Mouse (Mus musculus) bone marrow, adult 2 months (tissue): Measurements from ENCODE around the gene Prps1l1. TPM values are rescaled to one million over a fixed set of nuclear protein-coding genes. Genes with fewer than 3 reads are reported as not detected.

Experiments used
- H3K27ac ChIP-seq: fragments of 200-500 bp; 2 replicates; pipeline ENCODE4 v1.5.1; 2012; ENCODE audit warnings: low read depth, mild to moderate bottlenecking, control low read depth, inconsistent platforms, low read length; ENCODE audit not compliant: control insufficient read depth, poor library complexity, insufficient read depth
- H3K4me1 ChIP-seq: fragments of 200-500 bp; 2 replicates; pipeline ENCODE4 v1.6.1; 2011; ENCODE audit warnings: low read length; ENCODE audit not compliant: control insufficient read depth, insufficient read depth
- H3K4me3 ChIP-seq: fragments of 200-500 bp; replicated peaks from 2 replicates; pipeline ENCODE3; 2011; ENCODE audit warnings: mild to moderate bottlenecking, low read depth, low read length, control low read depth; ENCODE audit not compliant: control insufficient read depth
- CTCF ChIP-seq: fragments of 200-500 bp; IDR thresholded peaks from 2 replicates; pipeline ENCODE4 v1.5.1; 2011; ENCODE audit warnings: low read length, control low read depth; ENCODE audit not compliant: control insufficient read depth, insufficient read depth
- POLR2A ChIP-seq: fragments of 200-500 bp; IDR thresholded peaks from 2 replicates; pipeline ENCODE4 v1.6.1; 2011; ENCODE audit warnings: low read depth, mild to moderate bottlenecking, control low read depth, low read length, borderline replicate concordance; ENCODE audit not compliant: control insufficient read depth
- WGBS: fragments of 180-500 bp; shearing (Covaris S2); methylation state at CpG from one replicate; pipeline ENCODE4 v1.1.7; 2018; 5-methylcytosine and 5-hydroxymethylcytosine counted together
- polyA plus RNA-seq: library from polyadenylated mRNA; stranded (reverse); fragments of >200 nt; gene quantifications from 2 replicates; pipeline ENCODE4 v1.2.4, GENCODE M21; 2011; ENCODE audit warnings: low replicate concordance; ENCODE audit not compliant: missing spikeins, insufficient read depth, insufficient read length

Gene Prps1l1
- polyA plus RNA-seq, 1 experiment = not detected

DNA sequence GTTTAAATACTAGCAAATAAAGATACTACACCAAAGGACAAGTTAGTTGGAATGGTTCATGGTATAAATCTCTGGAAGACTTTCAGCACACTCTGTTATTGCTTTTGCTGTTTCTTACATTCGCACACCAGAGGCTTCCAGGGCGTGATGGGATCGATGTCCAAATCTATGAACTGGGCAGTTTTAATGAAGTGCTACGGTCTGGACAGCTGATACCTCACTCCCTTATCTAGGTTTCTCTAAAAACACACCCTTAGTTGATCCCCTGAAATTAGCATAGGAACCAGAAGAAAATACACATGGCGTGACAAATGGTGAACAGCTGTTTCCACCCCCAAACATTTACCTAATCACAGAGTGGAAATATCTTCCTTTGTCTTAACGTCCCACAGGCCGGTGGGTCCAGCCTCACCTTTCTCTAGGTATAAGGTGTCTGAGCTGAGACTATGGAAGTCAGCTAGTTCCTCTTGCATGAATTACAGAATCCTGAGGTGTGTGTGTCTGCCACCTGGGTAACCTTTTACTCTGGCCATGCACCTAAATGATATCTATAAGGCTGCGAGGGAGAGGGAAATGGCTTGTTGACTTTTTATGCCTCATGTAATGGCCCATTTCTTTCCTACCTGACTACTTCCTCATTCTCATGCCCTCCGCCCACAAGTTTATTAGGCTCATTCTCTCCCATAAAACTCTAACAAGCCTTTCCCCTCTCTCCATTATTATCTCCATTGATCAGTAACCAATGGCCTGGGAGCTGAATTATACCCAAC, 32.1 kb downstream of the Prps1l1 start:
- Histone ChIP-seq H3K4me1 (no peaks in the 10 kb centered on the region; the same call in 1 of the 2 replicates), H3K27ac (no peak overlapping the region), H3K4me3 (no peak overlapping the region)
- 63% methylated on average over 9 of the region's 9 CpGs for WGBS
- no peak for TF ChIP-seq POLR2A
- TF ChIP-seq CTCF = no peak

DNA sequence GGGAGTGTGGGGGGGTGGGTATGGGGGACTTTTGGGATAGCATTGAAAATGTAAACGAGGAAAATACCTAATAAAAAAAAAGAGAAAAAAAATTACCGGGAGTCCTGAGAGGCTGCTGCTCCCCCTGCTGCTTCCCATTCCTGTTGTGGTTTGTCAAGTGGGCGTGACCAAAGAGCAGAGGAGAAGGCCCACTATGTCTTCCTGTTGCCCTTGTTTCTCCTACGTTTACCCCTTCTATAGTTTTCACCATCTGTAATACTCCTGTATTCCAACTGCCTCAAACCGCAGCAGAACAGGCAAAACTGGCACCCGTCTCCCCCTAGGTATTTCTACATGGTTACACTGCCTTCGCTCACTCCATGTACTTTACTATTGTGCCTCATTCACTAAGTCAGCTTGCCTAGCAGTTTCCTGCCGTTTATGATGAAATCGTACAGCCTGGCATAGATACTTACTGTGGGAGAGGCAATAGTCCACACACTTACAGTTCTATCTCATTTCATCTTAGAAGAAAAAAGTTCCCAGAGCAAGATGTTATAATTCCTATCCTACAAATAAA, 34.2 kb downstream of the Prps1l1 start:
- 7% methylated on average over 9 of the region's 9 CpGs for WGBS
- Histone ChIP-seq H3K27ac (no peak overlapping the region), H3K4me1 (peaks cover 1% of the 10 kb centered on the region; the same call in 1 of the 2 replicates), H3K4me3 (no peak overlapping the region)
- no peak for TF ChIP-seq CTCF
- no peak for TF ChIP-seq POLR2A

DNA sequence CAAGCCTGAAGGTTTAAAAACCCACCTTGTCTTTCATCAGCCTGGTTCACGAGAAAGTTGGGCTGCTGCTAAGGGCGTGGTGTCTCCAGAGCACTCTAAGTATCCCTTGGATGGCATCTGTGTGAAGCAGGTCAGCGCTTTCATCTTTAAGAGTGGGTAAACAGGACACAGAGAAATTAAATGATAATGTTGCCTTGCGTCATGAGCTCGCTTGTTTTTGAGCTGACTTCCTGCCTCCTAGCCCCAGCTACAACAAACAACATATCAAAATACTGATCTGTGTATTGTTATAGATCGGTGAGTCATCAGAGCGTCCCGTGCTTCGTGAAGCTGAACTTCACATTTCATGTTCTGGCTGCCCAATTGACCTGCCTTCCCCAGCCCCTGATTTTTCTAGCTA, 36.7 kb downstream of the Prps1l1 start:
- H3K4me1 ChIP-seq = peaks cover 1% of the 10 kb centered on the region; the same call in 1 of the 2 replicates
- 77% methylated on average over 9 of the region's 9 CpGs for WGBS
- H3K27ac ChIP-seq = no peak overlapping the region
- TF ChIP-seq POLR2A (no peak), CTCF (no peak)
- no peak overlapping the region for H3K4me3 ChIP-seq

DNA sequence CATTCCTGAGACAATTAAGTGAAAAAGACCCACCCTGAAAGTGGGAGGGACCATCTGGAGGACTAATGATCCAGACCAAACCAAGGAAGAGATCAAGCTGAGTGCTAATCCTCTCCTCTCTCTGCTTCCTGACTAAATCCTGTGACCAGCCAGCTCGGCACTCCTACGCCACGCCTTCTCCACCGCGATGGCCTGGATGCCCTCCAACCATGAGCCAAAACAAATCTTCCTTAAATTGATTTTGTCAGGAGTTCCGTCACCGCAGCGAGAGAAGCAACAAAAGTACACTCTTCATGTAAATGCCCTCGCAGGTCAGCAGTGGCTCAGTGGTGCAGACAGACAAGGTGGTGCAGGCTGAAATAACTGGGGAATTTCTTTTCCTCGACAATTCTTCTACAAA, 37.5 kb downstream of the Prps1l1 start:
- WGBS = 84% methylated on average over 10 of the region's 10 CpGs
- no peak for TF ChIP-seq CTCF
- no peak for TF ChIP-seq POLR2A
- peaks cover 1% of the 10 kb centered on the region; the same call in 1 of the 2 replicates for H3K4me1 ChIP-seq
- no peak overlapping the region for H3K27ac ChIP-seq
- H3K4me3 ChIP-seq = no peak overlapping the region

DNA sequence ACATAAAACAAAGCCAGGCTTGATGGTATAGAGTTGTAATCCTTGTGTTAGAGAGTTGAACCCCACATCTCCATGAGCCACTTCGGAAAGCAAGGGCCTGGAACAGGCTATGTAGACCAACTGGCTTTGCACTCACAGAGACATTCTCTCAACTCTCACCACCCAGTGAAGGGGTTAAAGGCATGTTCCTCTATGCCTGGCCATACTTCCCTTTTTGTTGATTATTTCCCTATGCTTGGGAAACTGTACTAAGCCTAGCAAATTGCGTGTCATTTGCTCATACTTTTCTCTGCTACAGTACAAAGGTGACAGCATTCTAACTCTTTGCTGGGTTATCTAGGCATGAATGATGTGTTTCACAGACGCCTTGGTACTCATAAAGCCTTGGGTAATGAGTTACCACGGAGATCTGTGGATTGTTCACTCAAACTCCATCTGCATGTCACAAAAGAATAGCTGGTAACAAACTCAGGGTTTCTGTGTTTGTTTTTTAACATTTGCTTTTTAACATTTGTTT, 41.4 kb downstream of the Prps1l1 start:
- no peak overlapping the region for H3K4me3 ChIP-seq
- H3K27ac ChIP-seq = no peak overlapping the region
- no peak for TF ChIP-seq POLR2A
- no peak for TF ChIP-seq CTCF
- 19% methylated on average over 4 of the region's 4 CpGs for WGBS
- H3K4me1 ChIP-seq = peaks cover 1% of the 10 kb centered on the region; the same call in 1 of the 2 replicates

DNA sequence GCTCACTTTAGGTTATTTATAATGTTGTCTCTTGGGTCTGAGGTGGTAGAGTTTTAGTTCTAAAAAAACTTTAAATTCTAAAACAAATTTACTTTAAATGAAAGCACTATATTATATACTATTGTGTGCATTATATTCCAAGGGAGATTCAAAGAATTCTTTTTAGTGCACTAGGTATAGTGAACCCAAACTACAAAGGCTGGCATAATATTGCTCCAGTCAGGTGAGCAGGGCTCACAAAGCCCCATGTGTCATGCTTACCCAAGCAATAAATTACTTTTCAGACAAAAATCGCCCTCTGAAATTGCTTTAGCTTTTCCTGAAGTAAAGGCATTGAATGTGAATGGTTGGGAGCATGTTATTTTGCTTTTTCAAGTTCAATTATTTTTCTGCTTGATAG, 43.0 kb downstream of the Prps1l1 start:
- peaks cover 1% of the 10 kb centered on the region; the same call in 1 of the 2 replicates for H3K4me1 ChIP-seq
- H3K4me3 ChIP-seq = no peak overlapping the region
- 54% methylated on average over 1 of the region's 1 CpGs for WGBS
- no peak for TF ChIP-seq POLR2A
- no peak for TF ChIP-seq CTCF
- no peak overlapping the region for H3K27ac ChIP-seq

Other genes with a start within 250 kb of the Prps1l1 start
- 2.9 and 7.6 TPM in 2 replicates for gene Hdac9, start 67.7 kb upstream of the Prps1l1 start, polyA plus RNA-seq
- 5.9 and 9.1 TPM in 2 replicates for gene Snx13, start 62.4 kb downstream of the Prps1l1 start, polyA plus RNA-seq